Mouse (Mus musculus) spleen, postnatal 4 days (tissue): ENCODE measurements around the gene Gm39566.

Source experiments
- DNase-seq, 2 experiments: peaks; one replicate each; pipeline ENCODE4 v3.0.0; 2022; ENCODE audit warnings: low spot score in 2 of 2

Gene Gm39566

GRCm38 (mm10) chr11:69761868-69762267 is 53.2 kb downstream of the Gm39566 start, which contains the start of gene Slc35g3:
Slc35g3 (minus strand) TSS chr11:69761968.
- DNase-seq: no peak
